Mouse (Mus musculus) ES-E14 (cell line): ENCODE measurements at regions not wholly inside any gene's neighbourhood (a gene's known extent, or its start where the extent isn't known, plus 50 kb on each side); places are given as distances from the start of the nearest gene placed in this dataset.

Source experiments
- DNase-seq: peaks from one replicate; pipeline ENCODE4 v3.0.0-alpha.2; 2013; ENCODE audit warnings: low read depth, low spot score
- H3K27ac ChIP-seq: 2 replicates; pipeline ENCODE4 v1.5.1; 2012; ENCODE audit warnings: low read depth, mild to moderate bottlenecking, low read length, moderate library complexity, mixed read lengths; ENCODE audit not compliant: poor library complexity, insufficient read depth, severe bottlenecking
- H3K36me3 ChIP-seq: 2 replicates; pipeline ENCODE4 v1.6.1; 2012; ENCODE audit warnings: mild to moderate bottlenecking, low read length, moderate library complexity, mixed read lengths; ENCODE audit not compliant: control insufficient read depth, poor library complexity, insufficient read depth, severe bottlenecking
- H3K4me1 ChIP-seq, 2 experiments: fragments of 150-350 bp in 1 of 2; sonication (generic) in 1 of 2; 2 replicates each; pipeline ENCODE4 v1.6.1; 2012; ENCODE audit warnings: low read length in 2 of 2, mild to moderate bottlenecking in 1 of 2, mixed read lengths in 1 of 2; ENCODE audit not compliant: control insufficient read depth in 2 of 2, insufficient read depth in 2 of 2, poor library complexity in 1 of 2
- H3K4me3 ChIP-seq, 2 experiments: fragments of 150-350 bp in 1 of 2; sonication (generic) in 1 of 2; 2 replicates each; pipeline ENCODE4 v1.5.1; 2012; ENCODE audit warnings: low read length in 2 of 2, low read depth in 1 of 2, mild to moderate bottlenecking in 1 of 2, mixed read lengths in 1 of 2; ENCODE audit not compliant: insufficient read depth in 1 of 2, poor library complexity in 1 of 2, severe bottlenecking in 1 of 2
- H3K9ac ChIP-seq: 2 replicates; pipeline ENCODE4 v1.6.1; 2012; ENCODE audit warnings: low read depth, mild to moderate bottlenecking, low read length, mixed read lengths; ENCODE audit not compliant: poor library complexity, insufficient read depth, severe bottlenecking
- H3K9me3 ChIP-seq: fragments of 150-350 bp; sonication (generic); 2 replicates; pipeline ENCODE4 v1.6.1; 2012; ENCODE audit warnings: low read depth, mild to moderate bottlenecking, low read length; ENCODE audit not compliant: control insufficient read depth, insufficient read depth
- CHD2 ChIP-seq: IDR thresholded peaks from 2 replicates; pipeline ENCODE4 v1.6.1; 2014; ENCODE audit warnings: mild to moderate bottlenecking, low read depth, low read length, inconsistent platforms
- HCFC1 ChIP-seq: IDR thresholded peaks from 2 replicates; pipeline ENCODE4 v1.6.1; 2012; ENCODE audit warnings: low read length, inconsistent platforms, borderline replicate concordance; ENCODE audit not compliant: insufficient read depth
- MAFK ChIP-seq: IDR thresholded peaks from 2 replicates; pipeline ENCODE4 v1.6.1; 2014; ENCODE audit warnings: mild to moderate bottlenecking, low read depth, low read length, inconsistent platforms; ENCODE audit not compliant: insufficient read depth
- ZC3H11A ChIP-seq: IDR thresholded peaks from 2 replicates; pipeline ENCODE4 v1.6.1; 2012; ENCODE audit warnings: low read depth, mild to moderate bottlenecking, inconsistent platforms, low read length, borderline replicate concordance
- ZNF384 ChIP-seq: IDR thresholded peaks from 2 replicates; pipeline ENCODE4 v1.6.1; 2012; ENCODE audit warnings: low read depth, low read length, inconsistent platforms
- in situ Hi-C, 2 experiments: fragments of 600-800 bp; cut with MboI; formaldehyde crosslinking; loops; one replicate each; pipeline ENCODE4 v1.15.1; 2025; ENCODE audit warnings: low sequenced_read_pairs in 2 of 2, inconsistent platforms in 1 of 2; ENCODE audit not compliant: unreplicated experiment in 2 of 2

- H3K9ac ChIP-seq, result no peak overlapping the region
- DNase-seq, result peak; percentile 19
- TF ChIP-seq MAFK, result no peak
- TF ChIP-seq CHD2, result no peak
- no peak for TF ChIP-seq ZNF384
- no peak for TF ChIP-seq HCFC1
- TF ChIP-seq ZC3H11A, result no peak
- H3K36me3 ChIP-seq, result no peaks in the 10 kb centered on the region
- H3K4me1 ChIP-seq, result no peaks in the 10 kb centered on the region
- no peaks in the 10 kb centered on the region for H3K9me3 ChIP-seq
- H3K4me3 ChIP-seq, result no peak overlapping the region
- in situ Hi-C loops, result no loop called here
- no peak overlapping the region for H3K27ac ChIP-seq
These were observed 116.2 kb upstream of the Ubash3b start for GRCm38 (mm10) chr9:41277726-41278125.

- Histone ChIP-seq H3K9me3 (no peaks in the 10 kb centered on the region), H3K4me1 (no peaks in the 10 kb centered on the region), H3K27ac (no peak overlapping the region), H3K36me3 (no peaks in the 10 kb centered on the region), H3K9ac (no peak overlapping the region), H3K4me3 (no peak overlapping the region; a peak in 1 of 4 replicates)
- TF ChIP-seq HCFC1 (no peak), ZC3H11A (no peak), CHD2 (no peak), MAFK (no peak), ZNF384 (no peak)
- no peak for DNase-seq
- in situ Hi-C loops, result no loop called here
These were observed 112.4 kb upstream of the Ubash3b start for GRCm38 (mm10) chr9:41273839-41274271.

- Histone ChIP-seq H3K4me3 (no peak overlapping the region), H3K27ac (no peak overlapping the region), H3K9ac (no peak overlapping the region), H3K36me3 (no peaks in the 10 kb centered on the region), H3K9me3 (no peaks in the 10 kb centered on the region), H3K4me1 (no peaks in the 10 kb centered on the region)
- DNase-seq, result no peak
- no peak for TF ChIP-seq ZNF384
- TF ChIP-seq CHD2, result no peak
- TF ChIP-seq ZC3H11A, result no peak
- TF ChIP-seq HCFC1, result no peak
- no peak for TF ChIP-seq MAFK
- in situ Hi-C loops, result no loop called here
These were observed 111.8 kb upstream of the Ubash3b start for GRCm38 (mm10) chr9:41273171-41273781.

- in situ Hi-C loops, result no loop called here
- Histone ChIP-seq H3K36me3 (no peaks in the 10 kb centered on the region), H3K27ac (no peak overlapping the region), H3K4me3 (no peak overlapping the region), H3K9me3 (no peaks in the 10 kb centered on the region), H3K9ac (no peak overlapping the region), H3K4me1 (no peaks in the 10 kb centered on the region)
- DNase-seq, result no peak
- TF ChIP-seq ZC3H11A (no peak), CHD2 (no peak)
These were observed 111.1 kb upstream of the Ubash3b start for GRCm38 (mm10) chr9:41272596-41272995.

- H3K4me1 ChIP-seq, result no peaks in the 10 kb centered on the region
- H3K9me3 ChIP-seq, result no peaks in the 10 kb centered on the region
- H3K27ac ChIP-seq, result no peak overlapping the region
- no peak for DNase-seq
- in situ Hi-C loops, result no loop called here
- TF ChIP-seq HCFC1 (no peak), CHD2 (no peak), MAFK (no peak), ZNF384 (no peak), ZC3H11A (no peak)
- no peak overlapping the region for H3K4me3 ChIP-seq
- H3K36me3 ChIP-seq, result no peaks in the 10 kb centered on the region
- no peak overlapping the region for H3K9ac ChIP-seq
These were observed 106.6 kb upstream of the Ubash3b start for GRCm38 (mm10) chr9:41268112-41268511.
